Mouse (Mus musculus) cerebellum, adult 2 months (tissue): ENCODE measurements around the gene Sf3a2.

Source experiments
- CTCF ChIP-seq: fragments of 200-500 bp; IDR thresholded peaks from 2 replicates; pipeline ENCODE4 v1.5.1; 2011; ENCODE audit warnings: low read depth, mild to moderate bottlenecking, control low read depth, low read length, moderate library complexity, borderline replicate concordance; ENCODE audit not compliant: insufficient read depth
- POLR2A ChIP-seq: fragments of 200-500 bp; IDR thresholded peaks from 2 replicates; pipeline ENCODE4 v1.6.1; 2011; ENCODE audit warnings: low read length, control low read depth, borderline replicate concordance; ENCODE audit not compliant: insufficient read depth

DNA sequence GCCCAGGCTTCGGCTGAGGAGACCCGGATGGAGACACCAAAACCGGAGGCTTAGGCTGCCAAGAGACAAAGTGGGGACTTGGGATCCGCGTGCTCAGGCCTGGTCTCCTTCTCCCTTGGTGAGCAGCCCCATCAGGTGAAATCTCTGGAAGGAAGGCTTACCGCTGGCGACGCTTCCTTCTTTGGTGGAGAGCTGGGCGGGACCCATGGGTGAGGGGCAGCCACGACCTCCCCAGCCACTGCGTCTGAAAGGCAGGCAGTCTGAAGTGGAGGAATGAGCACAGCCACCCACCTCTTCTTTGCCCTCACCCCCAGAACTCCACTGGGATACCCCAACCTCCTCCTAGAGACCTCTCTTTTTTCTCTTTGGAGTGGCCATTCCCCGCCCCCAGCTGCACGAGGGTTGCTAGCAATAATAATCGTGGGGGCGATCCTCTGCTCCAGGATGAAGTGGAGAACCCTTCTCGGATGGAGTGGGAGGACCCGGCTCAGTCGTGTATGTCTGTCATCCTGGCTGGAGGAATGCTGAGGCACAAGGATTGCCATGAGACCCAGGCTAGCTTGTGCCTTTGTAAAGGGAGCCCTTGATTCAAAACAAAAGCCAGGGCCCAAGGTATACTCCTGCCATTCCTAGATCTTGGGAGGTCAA is 11.1 kb downstream of the Sf3a2 start:
- TF ChIP-seq POLR2A (no peak), CTCF (no peak)
